Mouse (Mus musculus) small intestine, adult 2 months (tissue): ENCODE results near the gene Prkab1. TPM values are rescaled to one million over a fixed set of nuclear protein-coding genes. Genes with fewer than 3 reads are reported as not detected.

Experiments used
- H3K27ac ChIP-seq: fragments of 200-500 bp; 2 replicates; pipeline ENCODE4 v1.5.1; 2012; ENCODE audit warnings: low read depth, low read length, control low read depth, inconsistent platforms; ENCODE audit not compliant: insufficient read depth
- H3K27me3 ChIP-seq: fragments of 200-500 bp; 2 replicates; pipeline ENCODE4 v1.6.1; 2012; ENCODE audit warnings: mild to moderate bottlenecking, moderate library complexity, low read length, inconsistent platforms; ENCODE audit not compliant: control insufficient read depth, insufficient read depth
- H3K36me3 ChIP-seq: fragments of 200-500 bp; 2 replicates; pipeline ENCODE4 v1.6.1; 2012; ENCODE audit warnings: mild to moderate bottlenecking, low read length, control low read depth, inconsistent platforms; ENCODE audit not compliant: control insufficient read depth, insufficient read depth
- H3K4me1 ChIP-seq: fragments of 200-500 bp; 2 replicates; pipeline ENCODE4 v1.6.1; 2012; ENCODE audit warnings: low read length, inconsistent platforms, mixed read lengths; ENCODE audit not compliant: control insufficient read depth, insufficient read depth, insufficient read length
- H3K4me3 ChIP-seq: fragments of 200-500 bp; 2 replicates; pipeline ENCODE4 v1.5.1; 2012; ENCODE audit warnings: low read depth, mild to moderate bottlenecking, control low read depth, inconsistent platforms, low read length, moderate library complexity
- CTCF ChIP-seq: fragments of 200-500 bp; IDR thresholded peaks from 2 replicates; pipeline ENCODE4 v1.5.1; 2012; ENCODE audit warnings: low read depth, mild to moderate bottlenecking, control low read depth, inconsistent platforms, low read length, moderate library complexity, mixed read lengths; ENCODE audit not compliant: insufficient replicate concordance, insufficient read length; ENCODE audit errors: extremely low read depth
- POLR2A ChIP-seq: fragments of 200-500 bp; IDR thresholded peaks from 2 replicates; pipeline ENCODE4 v1.6.1; 2012; ENCODE audit warnings: low read depth, mild to moderate bottlenecking, control low read depth, inconsistent platforms, low read length, moderate library complexity
- WGBS: fragments of 180-500 bp; shearing (Covaris S2); methylation state at CpG from one replicate; pipeline ENCODE4 v1.1.7; 2018; 5-methylcytosine and 5-hydroxymethylcytosine counted together
- polyA plus RNA-seq: library from polyadenylated mRNA; depleted of rRNA; stranded (reverse); fragments of >200 nt; gene quantifications from 2 replicates; pipeline ENCODE4 v1.2.3, GENCODE M21; 2012

Prkab1 gene
- polyA plus RNA-seq, 1 experiment: 73.8 TPM

DNA sequence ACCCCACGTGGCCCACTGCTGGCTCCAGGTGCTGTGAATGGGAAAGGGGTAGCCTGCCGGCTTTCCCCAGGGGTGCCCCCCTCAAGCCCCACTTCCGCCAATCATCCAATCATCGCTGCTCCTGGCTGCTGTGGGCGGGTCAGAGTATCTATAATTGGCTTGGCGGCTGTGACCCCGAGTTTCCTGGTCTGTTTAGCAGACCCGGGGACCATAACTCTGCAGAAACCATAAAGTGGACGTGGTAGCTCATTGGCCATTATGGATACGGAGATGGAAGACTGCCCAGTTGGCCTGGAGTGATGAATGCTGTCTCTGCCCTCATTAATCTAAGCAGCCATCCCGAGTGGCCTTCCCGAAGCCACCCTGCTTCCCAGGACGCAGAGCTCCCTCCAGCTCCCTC lies 20.5 kb downstream of the Prkab1 start:
- no peaks in the 10 kb centered on the region for H3K27me3 ChIP-seq
- WGBS: 75% methylated on average over 13 of the region's 13 CpGs
- peaks cover 12% of the 10 kb centered on the region for H3K4me1 ChIP-seq
- no peak overlapping the region for H3K4me3 ChIP-seq
- H3K27ac ChIP-seq: no peak overlapping the region
- TF ChIP-seq POLR2A (no peak), CTCF (no peak)
- no peaks in the 10 kb centered on the region for H3K36me3 ChIP-seq

DNA sequence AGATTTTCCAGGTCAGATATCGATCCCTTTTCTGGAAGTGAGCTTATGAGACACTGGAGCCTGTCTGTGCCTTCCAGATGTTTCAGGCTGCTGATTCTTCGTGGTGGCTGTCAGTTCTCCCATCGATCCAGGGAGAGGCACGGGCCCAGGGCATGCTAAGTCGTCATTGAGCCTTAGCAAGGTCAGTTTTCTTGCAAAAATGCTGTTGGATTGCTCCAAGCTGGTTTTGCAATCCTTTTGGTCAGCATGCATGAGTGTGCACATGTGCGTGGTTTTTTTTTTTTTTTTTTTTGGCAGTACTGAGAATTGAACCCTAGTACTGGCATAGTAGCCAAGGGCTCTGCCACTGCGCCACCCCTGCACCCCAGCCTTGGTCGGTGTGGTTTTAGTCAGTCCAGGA lies 21.2 kb downstream of the Prkab1 start:
- 81% methylated on average over 8 of the region's 8 CpGs for WGBS
- TF ChIP-seq POLR2A: no peak
- TF ChIP-seq CTCF: no peak

DNA sequence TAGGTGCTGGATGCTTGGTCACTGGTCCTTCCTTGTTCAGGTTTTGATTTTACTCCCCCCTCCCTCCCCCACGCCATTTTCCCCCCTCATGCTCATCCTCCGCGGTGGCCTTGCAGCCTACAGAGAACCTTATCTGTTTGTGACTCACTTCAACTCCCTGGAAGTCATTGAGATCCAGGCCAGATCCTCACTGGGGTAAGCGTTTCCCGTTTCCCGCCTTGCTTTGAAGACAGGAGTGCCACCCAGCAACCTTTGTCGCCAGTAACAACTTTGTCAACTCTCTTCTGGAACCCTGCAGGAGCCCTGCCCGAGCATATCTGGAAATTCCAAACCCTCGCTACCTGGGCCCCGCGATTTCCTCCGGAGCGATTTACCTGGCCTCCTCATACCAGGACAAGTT lies 26.9 kb downstream of the Prkab1 start:
- TF ChIP-seq CTCF: no peak
- TF ChIP-seq POLR2A: no peak
- 81% methylated on average over 13 of the region's 13 CpGs for WGBS
- Histone ChIP-seq H3K27me3 (no peaks in the 10 kb centered on the region), H3K4me3 (no peak overlapping the region), H3K4me1 (no peaks in the 10 kb centered on the region), H3K27ac (no peak overlapping the region), H3K36me3 (peaks cover 7% of the 10 kb centered on the region)

More for the DNA sequence above, 21.2 kb downstream of the Prkab1 start:
- Histone ChIP-seq H3K27me3 (no peaks in the 10 kb centered on the region), H3K36me3 (no peaks in the 10 kb centered on the region), H3K27ac (no peak overlapping the region), H3K4me1 (peaks cover 10% of the 10 kb centered on the region), H3K4me3 (no peak overlapping the region)

DNA sequence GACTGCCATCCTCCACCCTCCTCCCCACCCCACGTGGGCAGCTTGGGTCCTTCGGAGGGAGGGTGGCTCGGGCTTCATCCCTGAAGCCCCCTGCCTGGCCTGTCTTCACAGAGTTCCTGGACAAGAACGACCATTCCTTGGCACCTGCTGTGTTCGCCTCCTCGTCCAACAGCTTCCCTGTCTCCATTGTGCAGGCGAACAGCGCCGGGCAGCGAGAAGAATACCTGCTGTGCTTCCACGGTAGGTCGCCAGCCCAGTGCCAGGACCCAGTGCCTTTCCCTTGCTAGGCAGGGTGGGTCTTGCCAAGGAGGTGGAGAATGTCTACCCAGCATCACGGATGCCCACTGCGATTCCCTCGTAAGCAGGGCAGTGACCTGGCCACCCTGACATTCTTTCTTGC lies 30.2 kb downstream of the Prkab1 start:
- peaks cover 13% of the 10 kb centered on the region for H3K36me3 ChIP-seq
- no peaks in the 10 kb centered on the region for H3K4me1 ChIP-seq
- H3K4me3 ChIP-seq: no peak overlapping the region
- TF ChIP-seq POLR2A (no peak), CTCF (no peak)
- H3K27ac ChIP-seq: no peak overlapping the region
- WGBS: 97% methylated on average over 15 of the region's 15 CpGs
- no peaks in the 10 kb centered on the region for H3K27me3 ChIP-seq

DNA sequence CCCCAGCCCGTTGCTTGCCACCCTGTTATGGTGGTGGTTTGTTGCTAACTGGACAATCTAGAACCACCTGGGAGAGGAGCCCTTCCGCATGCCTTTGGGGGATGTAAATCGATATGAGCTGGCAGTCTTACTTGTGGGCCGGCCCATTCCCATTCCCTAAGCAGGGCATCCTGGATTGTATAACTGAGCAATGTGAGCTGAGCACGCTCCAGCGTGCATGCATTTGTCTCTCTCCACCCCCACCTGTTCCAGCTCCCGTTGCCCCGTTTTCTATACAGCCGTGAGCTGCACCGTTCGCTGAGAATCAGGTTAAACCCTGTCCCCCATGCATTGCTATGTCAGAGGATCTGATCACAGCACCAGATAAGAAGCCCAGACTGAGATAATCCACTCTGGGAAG lies 32.6 kb downstream of the Prkab1 start:
- no peak overlapping the region for H3K4me3 ChIP-seq
- peaks cover 11% of the 10 kb centered on the region for H3K36me3 ChIP-seq
- H3K4me1 ChIP-seq: no peaks in the 10 kb centered on the region
- TF ChIP-seq POLR2A (no peak), CTCF (no peak)
- no peaks in the 10 kb centered on the region for H3K27me3 ChIP-seq
- WGBS: 97% methylated on average over 11 of the region's 11 CpGs
- H3K27ac ChIP-seq: no peak overlapping the region

DNA sequence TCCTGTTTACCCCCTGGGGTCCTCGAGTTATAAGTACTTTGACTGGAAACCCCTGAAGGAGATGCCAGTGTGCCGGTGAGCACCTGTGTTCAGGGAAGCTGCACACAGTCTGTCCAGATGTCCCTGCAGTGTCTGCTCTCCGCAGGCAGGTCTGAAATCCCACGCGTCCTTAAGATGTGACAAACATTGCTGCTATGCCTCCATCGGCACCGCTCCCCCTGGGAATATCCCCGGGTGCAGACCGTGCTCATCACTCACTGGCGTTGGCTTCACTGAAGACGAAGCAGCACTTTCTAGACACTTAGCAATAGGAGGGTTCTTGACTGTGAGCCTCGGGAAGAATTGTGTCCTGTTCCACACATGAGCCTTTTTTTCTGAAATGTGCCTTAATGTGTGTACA lies 37.0 kb downstream of the Prkab1 start:
- peaks cover 9% of the 10 kb centered on the region for H3K36me3 ChIP-seq
- no peak for TF ChIP-seq CTCF
- TF ChIP-seq POLR2A: no peak
- no peak overlapping the region for H3K4me3 ChIP-seq
- no peaks in the 10 kb centered on the region for H3K27me3 ChIP-seq
- 93% methylated on average over 12 of the region's 12 CpGs for WGBS
- no peak overlapping the region for H3K27ac ChIP-seq
- no peaks in the 10 kb centered on the region; the same call in 1 of the 2 replicates for H3K4me1 ChIP-seq

DNA sequence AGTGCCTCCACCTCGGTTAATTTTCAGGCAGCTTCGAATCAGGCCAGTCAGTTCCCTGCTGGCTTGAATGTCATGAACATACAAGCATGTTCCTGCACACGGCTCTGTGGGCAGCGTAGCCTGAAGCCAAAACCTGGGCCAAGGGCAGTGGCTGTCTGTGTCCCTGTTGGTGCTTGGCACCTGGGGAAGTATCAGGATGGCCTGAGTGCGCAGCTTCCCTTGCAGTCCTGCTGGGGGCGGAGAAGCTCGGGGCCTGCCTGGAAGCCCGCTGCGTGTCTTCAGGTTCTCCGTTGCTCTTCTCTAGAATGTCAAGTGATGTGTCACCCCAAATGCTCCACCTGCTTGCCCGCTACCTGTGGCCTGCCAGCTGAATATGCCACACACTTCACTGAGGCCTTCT lies 39.2 kb downstream of the Prkab1 start:
- Histone ChIP-seq H3K4me1 (peaks cover 2% of the 10 kb centered on the region), H3K27ac (no peak overlapping the region), H3K4me3 (no peak overlapping the region), H3K36me3 (peaks cover 3% of the 10 kb centered on the region), H3K27me3 (no peaks in the 10 kb centered on the region)
- no peak for TF ChIP-seq CTCF
- no peak for TF ChIP-seq POLR2A
- 96% methylated on average over 11 of the region's 11 CpGs for WGBS

DNA sequence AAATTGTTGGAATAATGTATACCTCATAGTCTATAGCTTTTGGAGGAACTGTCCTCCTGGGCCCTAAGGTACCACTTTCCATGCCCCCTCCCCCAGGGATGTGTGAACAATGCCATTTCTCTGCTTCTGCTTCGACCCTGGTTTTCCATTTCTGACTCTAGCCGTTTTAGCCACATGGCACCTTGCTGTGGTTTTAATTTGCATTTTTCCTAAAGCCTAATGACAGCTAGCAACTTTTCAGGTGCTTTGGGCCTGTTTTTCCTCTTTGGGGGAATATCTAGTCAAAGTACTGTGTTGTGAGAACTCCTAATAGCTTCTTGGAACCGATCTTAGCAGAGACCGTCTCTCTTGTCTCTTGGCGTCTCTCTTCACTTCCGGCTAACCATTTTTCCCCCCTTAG lies 39.9 kb downstream of the Prkab1 start:
- peaks cover 3% of the 10 kb centered on the region for H3K36me3 ChIP-seq
- H3K27me3 ChIP-seq: no peaks in the 10 kb centered on the region
- peaks cover 2% of the 10 kb centered on the region for H3K4me1 ChIP-seq
- H3K27ac ChIP-seq: no peak overlapping the region
- TF ChIP-seq POLR2A: no peak
- TF ChIP-seq CTCF: no peak
- WGBS: 98% methylated on average over 6 of the region's 6 CpGs
- H3K4me3 ChIP-seq: no peak overlapping the region
